Mouse (Mus musculus) heart, embryonic 14.5 days (tissue): ENCODE results near the gene Arhgef2. TPM values are rescaled to one million over a fixed set of nuclear protein-coding genes. Genes with fewer than 3 reads are reported as not detected.

Experiments
- ATAC-seq: fragments of 200-750 bp; cut with Nextera tagmentation; 2 replicates; pipeline ENCODE4 v1.8.0; 2017; ENCODE audit warnings: low read depth, moderate TSS enrichment; ENCODE audit not compliant: insufficient number of reproducible peaks, insufficient read depth, low FRiP score
- H3K27ac ChIP-seq, 2 experiments: fragments of 200-500 bp in 1 of 2; fragments of 300-500 bp in 1 of 2; sonication (generic) in 1 of 2; replicated peaks in 1 of 2; 2 replicates each; pipeline ENCODE4 v1.5.1; 2012 to 2014; ENCODE audit warnings: low read depth in 2 of 2, low read length in 2 of 2, control low read depth in 1 of 2, mild to moderate bottlenecking in 1 of 2, mixed read lengths in 1 of 2; ENCODE audit not compliant: control insufficient read depth in 1 of 2, insufficient read depth in 1 of 2
- H3K27me3 ChIP-seq: fragments of 300-500 bp; sonication (generic); 2 replicates; pipeline ENCODE4 v1.6.1; 2014; ENCODE audit warnings: mild to moderate bottlenecking, low read length, control low read depth; ENCODE audit not compliant: control insufficient read depth, insufficient read depth
- H3K36me3 ChIP-seq: fragments of 300-500 bp; sonication (generic); 2 replicates; pipeline ENCODE4 v1.6.1; 2014; ENCODE audit warnings: mild to moderate bottlenecking, control low read depth, low read length, mixed read lengths; ENCODE audit not compliant: control insufficient read depth, insufficient read depth
- H3K4me1 ChIP-seq, 2 experiments: fragments of 200-500 bp in 1 of 2; fragments of 300-500 bp in 1 of 2; sonication (generic) in 1 of 2; 2 replicates each; pipeline ENCODE4 v1.6.1; 2012 to 2014; ENCODE audit warnings: low read length in 2 of 2, control low read depth in 1 of 2, mixed read lengths in 1 of 2; ENCODE audit not compliant: control insufficient read depth in 2 of 2, insufficient read depth in 2 of 2
- H3K4me2 ChIP-seq: fragments of 300-500 bp; sonication (generic); 2 replicates; pipeline ENCODE4 v1.6.1; 2014; ENCODE audit warnings: mild to moderate bottlenecking, low read length
- H3K4me3 ChIP-seq, 2 experiments: fragments of 200-500 bp in 1 of 2; fragments of 300-500 bp in 1 of 2; sonication (generic) in 1 of 2; 2 replicates each; pipeline ENCODE4 v1.5.1; 2012 to 2014; ENCODE audit warnings: low read length in 2 of 2, mild to moderate bottlenecking in 2 of 2, control low read depth in 1 of 2, low read depth in 1 of 2, moderate library complexity in 1 of 2; ENCODE audit not compliant: control insufficient read depth in 1 of 2, insufficient read depth in 1 of 2
- H3K9ac ChIP-seq: fragments of 300-500 bp; sonication (generic); 2 replicates; pipeline ENCODE4 v1.6.1; 2014; ENCODE audit warnings: mild to moderate bottlenecking, low read length
- H3K9me3 ChIP-seq: fragments of 300-500 bp; sonication (generic); 2 replicates; pipeline ENCODE4 v1.6.1; 2016; ENCODE audit warnings: low read length, control low read depth; ENCODE audit not compliant: control insufficient read depth
- WGBS: fragments of 180-500 bp; shearing (Covaris S2); extraction: QIAGEN DNeasy Blood & Tissue Kit; methylation state at CpG from one replicate; pipeline ENCODE4 v1.1.7; 2014; 5-methylcytosine and 5-hydroxymethylcytosine counted together
- polyA plus RNA-seq: library from polyadenylated mRNA; unstranded; fragments of >200 nt; fragmentation: Nextera tagmentation; extraction: Ambion mirVana; gene quantifications from 2 replicates; pipeline ENCODE4 v1.2.1, GENCODE M21; 2014

Arhgef2 gene
- polyA plus RNA-seq, 1 experiment from 2014 or later: 94.2 TPM

DNA sequence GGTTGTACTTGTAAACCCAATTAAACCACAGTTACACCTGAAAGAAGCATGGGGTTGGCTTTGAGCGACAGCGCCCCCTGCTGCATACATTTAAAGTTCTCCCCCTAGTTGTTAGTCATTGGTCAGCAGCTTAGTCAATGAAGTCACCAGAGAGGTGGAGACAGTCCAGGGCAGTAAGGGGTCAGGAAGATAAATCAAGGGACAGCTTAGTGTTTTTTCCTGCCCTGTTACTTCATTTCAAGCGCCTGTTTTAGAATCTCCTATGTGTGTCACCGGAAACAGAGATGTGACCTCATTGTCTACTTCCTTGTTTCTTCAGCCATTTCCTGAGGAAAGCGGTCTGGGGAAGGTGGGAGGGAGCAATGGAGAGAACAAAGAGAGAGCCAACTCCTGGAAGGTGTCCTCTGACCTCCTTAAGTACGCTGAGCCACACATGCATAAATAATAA, 2.0 kb upstream of the Arhgef2 start:
- no peak overlapping the region; the same call in 1 of the 2 replicates for H3K9ac ChIP-seq
- no peaks in the 10 kb centered on the region for H3K36me3 ChIP-seq
- 28% methylated on average over 6 of the region's 6 CpGs for WGBS
- ATAC-seq: peak; percentile 69
- H3K4me1 ChIP-seq: peaks cover 9 to 24% of the 10 kb centered on the region in 2 experiments
- 0 out of 2 replicates have a peak, but pooled peaks cover 5% of the 10 kb centered on the region for H3K27me3 ChIP-seq
- peak overlapping the region; percentile 64 to 74; a peak in 3 of 4 replicates for H3K27ac ChIP-seq
- H3K4me3 ChIP-seq: no peak overlapping the region
- no peak overlapping the region for H3K4me2 ChIP-seq
- no peaks in the 10 kb centered on the region for H3K9me3 ChIP-seq

DNA sequence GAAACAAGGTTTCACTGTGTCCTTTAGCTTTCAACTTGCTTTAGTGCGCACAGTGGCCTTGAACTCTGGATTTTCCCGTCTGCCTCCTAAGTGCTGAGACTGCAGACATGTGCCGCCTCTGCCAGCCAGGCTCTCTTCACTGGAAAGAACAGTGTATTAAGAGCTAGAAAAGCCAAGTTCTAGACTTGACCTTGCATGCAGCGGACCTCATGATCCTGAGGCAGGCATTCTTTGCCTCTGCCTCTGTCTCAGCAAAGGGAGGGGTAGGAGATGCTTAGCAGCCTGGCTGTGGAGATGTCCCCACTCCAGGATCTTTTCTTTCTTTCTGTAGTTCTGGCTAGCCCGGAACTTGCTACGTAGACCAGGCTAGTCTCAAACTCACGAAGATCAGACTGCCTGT, 903 bp upstream of the Arhgef2 start:
- H3K27ac ChIP-seq: 0 out of 4 replicates have a peak overlapping the region, but pooled peaks of 1 of the 2 experiments have one; percentile 24
- no peaks in the 10 kb centered on the region for H3K9me3 ChIP-seq
- H3K27me3 ChIP-seq: 0 out of 2 replicates have a peak, but pooled peaks cover 5% of the 10 kb centered on the region
- H3K4me2 ChIP-seq: no peak overlapping the region
- H3K4me3 ChIP-seq: no peak overlapping the region
- peaks cover 9 to 31% of the 10 kb centered on the region in 2 experiments for H3K4me1 ChIP-seq
- H3K9ac ChIP-seq: no peak overlapping the region
- no peaks in the 10 kb centered on the region for H3K36me3 ChIP-seq
- ATAC-seq: no peak
- WGBS: 89% methylated on average over 7 of the region's 7 CpGs

DNA sequence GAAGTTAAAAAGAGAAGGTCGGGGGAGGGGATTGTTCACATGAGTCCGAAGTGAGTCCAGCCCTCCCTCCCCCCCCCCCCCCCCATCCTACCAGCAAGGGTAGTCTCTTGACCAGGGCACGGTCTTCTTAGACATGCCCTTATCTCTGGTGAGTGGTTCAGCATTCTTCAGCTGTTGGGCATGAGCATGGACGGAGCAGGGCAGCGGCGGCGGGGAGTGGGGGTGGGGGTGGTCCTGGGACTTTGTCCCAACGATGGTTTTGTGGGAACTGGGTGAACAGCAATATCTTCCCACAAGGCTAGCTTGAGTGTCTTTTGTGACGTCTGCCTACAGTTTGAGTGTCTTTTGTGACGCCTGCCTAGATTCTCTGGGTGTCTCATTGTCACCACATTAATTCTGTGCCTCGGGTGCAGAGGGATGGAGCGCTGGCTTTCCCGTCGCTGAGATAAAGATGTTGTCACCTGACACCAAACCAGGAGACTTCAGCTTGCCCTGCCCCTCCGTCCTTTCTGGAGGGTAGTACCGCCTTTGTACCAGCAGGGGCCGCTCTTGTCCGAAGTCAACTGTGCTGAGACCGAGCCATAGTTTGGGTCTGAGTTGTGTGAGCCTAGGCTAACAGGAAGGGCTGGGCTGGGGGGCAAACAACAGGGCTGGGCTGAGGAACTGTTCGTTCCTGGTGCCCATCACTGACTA, 1.4 kb downstream of the Arhgef2 start:
- WGBS: under 1% methylated on average over 20 of the region's 20 CpGs
- peak overlapping the region; percentile 81 for H3K4me2 ChIP-seq
- peak overlapping the region; percentile 68 for H3K9ac ChIP-seq
- H3K4me1 ChIP-seq: peaks cover 9 to 31% of the 10 kb centered on the region in 2 experiments
- peak overlapping the region in 1 of 2 experiments; percentile 12; a peak in 1 of 4 replicates for H3K27ac ChIP-seq
- H3K9me3 ChIP-seq: no peaks in the 10 kb centered on the region
- 0 out of 2 replicates have a peak, but pooled peaks cover 5% of the 10 kb centered on the region for H3K27me3 ChIP-seq
- peak; percentile 80 for ATAC-seq
- H3K4me3 ChIP-seq: peak overlapping the region; percentile 27 to 33
- no peaks in the 10 kb centered on the region for H3K36me3 ChIP-seq

DNA sequence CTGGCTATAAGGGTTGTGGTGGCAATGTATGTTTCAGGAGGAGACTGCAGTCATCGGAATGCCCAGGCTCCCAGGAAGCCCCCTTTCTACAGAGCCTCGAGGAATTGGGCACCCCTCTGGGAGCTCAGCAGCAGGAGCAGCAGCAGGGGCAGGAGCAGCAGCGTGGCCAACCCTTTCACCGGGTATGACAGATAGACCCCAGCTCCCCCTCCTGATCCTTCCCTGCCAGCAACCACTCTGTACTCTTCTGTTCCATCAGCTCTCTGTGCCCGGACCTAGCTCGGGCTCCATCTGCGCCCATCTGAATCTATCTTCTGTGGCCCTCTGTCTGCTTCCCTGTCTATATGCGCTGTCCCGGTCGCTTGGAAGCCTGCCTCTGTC, 2.0 kb downstream of the Arhgef2 start:
- H3K4me1 ChIP-seq: peaks cover 9 to 31% of the 10 kb centered on the region in 2 experiments
- ATAC-seq: no peak
- no peaks in the 10 kb centered on the region for H3K9me3 ChIP-seq
- H3K4me3 ChIP-seq: peak overlapping the region; percentile 24 to 33
- peak overlapping the region; percentile 81 for H3K4me2 ChIP-seq
- 22% methylated on average over 10 of the region's 10 CpGs for WGBS
- H3K27ac ChIP-seq: no peak overlapping the region
- 0 out of 2 replicates have a peak, but pooled peaks cover 5% of the 10 kb centered on the region for H3K27me3 ChIP-seq
- peak overlapping the region; percentile 68 for H3K9ac ChIP-seq
- no peaks in the 10 kb centered on the region for H3K36me3 ChIP-seq

DNA sequence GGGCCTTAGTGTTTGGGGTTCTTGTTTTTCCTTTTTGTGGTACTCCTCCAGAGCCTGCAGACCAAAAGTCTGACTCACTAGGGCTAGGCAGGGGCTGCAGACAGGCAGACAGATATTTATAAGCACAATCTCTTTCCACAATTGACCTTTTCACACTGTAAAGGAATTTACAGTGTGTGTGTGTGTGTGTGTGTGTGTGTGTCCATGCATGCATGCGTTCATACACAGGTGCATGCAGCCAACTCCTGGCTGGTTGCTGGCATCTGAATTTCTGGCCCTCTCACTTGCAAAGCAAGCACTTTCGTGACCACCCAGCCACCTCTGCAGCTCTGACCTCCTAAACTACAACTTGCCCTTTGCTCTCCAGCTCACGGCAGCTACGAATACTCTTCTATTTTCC, 3.3 kb downstream of the Arhgef2 start:
- Histone ChIP-seq H3K4me1 (peaks cover 9 to 24% of the 10 kb centered on the region in 2 experiments), H3K9ac (no peak overlapping the region), H3K27me3 (0 out of 2 replicates have a peak, but pooled peaks cover 5% of the 10 kb centered on the region), H3K27ac (no peak overlapping the region), H3K36me3 (no peaks in the 10 kb centered on the region), H3K9me3 (no peaks in the 10 kb centered on the region), H3K4me3 (no peak overlapping the region), H3K4me2 (no peak overlapping the region)
- WGBS: 55% methylated on average over 4 of the region's 4 CpGs
- ATAC-seq: no peak

DNA sequence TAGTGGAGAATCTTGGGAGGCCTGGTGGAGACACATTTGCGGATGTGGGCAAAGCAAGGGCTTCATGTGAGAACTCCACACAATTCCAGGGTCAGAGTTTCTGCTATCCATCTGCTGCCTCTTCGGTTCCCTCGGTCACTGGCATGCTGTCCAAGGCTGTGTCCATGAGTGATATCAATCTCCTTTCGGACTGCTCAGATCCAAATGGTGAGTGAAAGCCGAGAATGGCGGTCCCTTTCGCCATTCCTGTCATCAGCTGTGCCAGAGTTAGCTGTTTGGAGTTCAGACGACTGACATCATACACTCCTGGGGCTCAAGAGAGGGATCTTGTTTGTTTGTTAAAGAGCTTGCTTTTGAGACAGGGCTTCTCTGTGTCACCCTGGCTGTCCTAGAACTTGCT, 8.7 kb downstream of the Arhgef2 start:
- H3K9me3 ChIP-seq: no peaks in the 10 kb centered on the region
- WGBS: 50% methylated on average over 8 of the region's 8 CpGs
- no peak overlapping the region for H3K4me2 ChIP-seq
- peaks cover 32 to 45% of the 10 kb centered on the region in 2 experiments for H3K4me1 ChIP-seq
- no peak overlapping the region for H3K27ac ChIP-seq
- H3K4me3 ChIP-seq: no peak overlapping the region
- no peaks in the 10 kb centered on the region for H3K27me3 ChIP-seq
- no peaks in the 10 kb centered on the region for H3K36me3 ChIP-seq
- no peak overlapping the region for H3K9ac ChIP-seq
- ATAC-seq: no peak

DNA sequence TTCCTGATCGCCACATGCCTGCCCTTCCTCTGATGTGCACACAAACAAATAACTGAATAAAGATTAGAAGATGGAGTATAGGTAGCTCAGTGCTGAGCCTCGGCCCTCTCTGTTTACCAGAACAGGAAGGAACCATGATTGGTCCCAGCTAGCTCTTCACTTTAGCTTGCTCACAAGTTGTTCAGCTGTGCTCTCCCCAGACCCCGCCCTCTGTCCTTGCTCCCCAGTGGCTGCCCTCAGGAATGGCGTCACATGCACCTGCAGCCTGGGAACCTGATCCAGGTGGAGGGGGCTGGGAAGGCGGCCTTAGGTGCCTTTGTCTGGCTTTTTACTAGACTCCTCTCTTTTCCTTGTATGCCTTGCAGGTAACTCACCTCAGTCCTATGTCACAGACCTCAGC, 9.4 kb downstream of the Arhgef2 start:
- no peak overlapping the region for H3K9ac ChIP-seq
- H3K9me3 ChIP-seq: no peaks in the 10 kb centered on the region
- no peak overlapping the region for H3K4me3 ChIP-seq
- H3K4me2 ChIP-seq: no peak overlapping the region
- WGBS: 79% methylated on average over 5 of the region's 5 CpGs
- peaks cover 39 to 51% of the 10 kb centered on the region in 2 experiments for H3K4me1 ChIP-seq
- ATAC-seq: no peak
- no peaks in the 10 kb centered on the region for H3K36me3 ChIP-seq
- no peaks in the 10 kb centered on the region for H3K27me3 ChIP-seq
- H3K27ac ChIP-seq: peak overlapping the region in 1 of 2 experiments; percentile 71; a peak in 2 of 4 replicates
